Mouse (Mus musculus): ENCODE measurements around the gene Nwd2. TPM values are rescaled to one million over a fixed set of nuclear protein-coding genes. Genes with fewer than 3 reads are reported as not detected.

The Nwd2 gene
- polyA plus RNA-seq (2012; ENCODE audit: low replicate concordance): not detected in 2 replicates

DNA sequence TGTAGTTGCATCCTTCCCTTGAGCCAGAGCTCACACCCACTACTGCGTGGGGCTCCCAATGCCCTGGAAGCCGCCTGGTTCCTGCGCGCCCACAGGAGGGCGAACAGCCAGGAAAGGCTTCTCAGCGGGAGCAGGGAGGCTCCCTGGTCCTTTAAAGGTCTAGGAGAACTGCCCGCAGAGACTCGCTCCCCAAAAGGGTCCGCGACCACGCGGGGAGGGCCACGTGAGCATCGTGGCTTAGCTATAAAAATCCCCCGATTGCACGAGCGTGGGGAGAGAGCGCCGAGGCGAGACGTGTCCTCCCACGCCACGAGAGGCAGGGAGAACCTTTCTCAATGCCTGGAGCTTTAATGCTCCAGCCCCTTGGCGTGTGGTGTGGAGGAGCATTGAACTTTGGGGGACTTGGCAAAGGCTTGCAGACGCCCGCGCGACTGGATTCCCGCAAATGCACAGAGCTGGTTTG lies at the start of gene Nwd2:
Gene Nwd2 (plus strand): TSS at position 33 of the 463 bp plus-strand sequence.

DNA sequence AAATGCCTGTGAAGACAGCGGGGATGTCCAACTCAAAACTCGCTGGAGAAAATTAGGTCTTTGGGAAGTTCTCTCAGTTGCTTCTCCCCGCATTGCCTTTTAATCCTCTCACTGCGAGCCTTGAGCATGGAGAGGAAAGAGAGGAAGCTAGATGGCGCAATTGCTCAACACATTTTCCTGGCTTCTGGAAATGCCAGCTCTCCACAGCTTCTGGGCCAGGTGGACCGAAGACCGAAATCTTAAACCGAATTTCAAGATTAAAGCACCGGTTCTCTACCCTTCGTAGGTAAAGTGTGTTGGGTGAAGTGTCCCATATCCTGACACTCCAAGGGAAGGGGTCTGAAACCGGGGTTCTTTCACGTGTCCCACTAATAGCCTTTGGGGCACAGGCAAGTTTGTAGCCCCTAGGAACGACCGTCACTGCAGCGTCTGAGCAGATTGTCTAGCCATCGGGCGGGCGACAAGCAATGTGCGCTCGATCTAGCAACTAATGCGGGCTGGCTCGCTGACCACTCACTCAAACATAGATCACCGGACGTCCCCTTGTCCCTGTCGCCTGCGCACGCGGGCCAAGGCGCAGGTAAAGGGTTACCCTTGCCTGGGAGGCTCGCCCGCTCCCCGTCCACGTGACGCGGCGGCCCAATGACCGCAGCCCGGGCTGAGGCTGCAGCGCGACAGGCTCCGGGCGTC lies 163.1 kb downstream of the Nwd2 start, which contains the start of gene 0610040J01Rik:
Gene 0610040J01Rik (plus strand): TSS at position 545 of the 690 bp plus-strand sequence.

Other genes starting within 250 kb of the Nwd2 start
- 1.1 and 1.2 TPM in 2 replicates for gene 0610040J01Rik, start 163.3 kb downstream of the Nwd2 start, polyA plus RNA-seq (2012; ENCODE audit: low replicate concordance)